Mouse (Mus musculus): Measurements from ENCODE around the gene Wnt5b.

GRCm38 (mm10) chr6:119562558-119562957, 18.4 kb upstream of the Wnt5b start:
- TF ChIP-seq CTCF (IDR thresholded peaks at IDR 0.05; ENCODE audit: low read depth) (no peak), EP300 (optimal IDR thresholded peaks at IDR 0.05) (no peak)
